Mouse (Mus musculus): ENCODE measurements around the gene Lamb1. TPM values are rescaled to one million over a fixed set of nuclear protein-coding genes. Genes with fewer than 3 reads are reported as not detected.

The Lamb1 gene
- polyA plus RNA-seq, 1 experiment from 2014 or later, result 0.01 TPM

DNA sequence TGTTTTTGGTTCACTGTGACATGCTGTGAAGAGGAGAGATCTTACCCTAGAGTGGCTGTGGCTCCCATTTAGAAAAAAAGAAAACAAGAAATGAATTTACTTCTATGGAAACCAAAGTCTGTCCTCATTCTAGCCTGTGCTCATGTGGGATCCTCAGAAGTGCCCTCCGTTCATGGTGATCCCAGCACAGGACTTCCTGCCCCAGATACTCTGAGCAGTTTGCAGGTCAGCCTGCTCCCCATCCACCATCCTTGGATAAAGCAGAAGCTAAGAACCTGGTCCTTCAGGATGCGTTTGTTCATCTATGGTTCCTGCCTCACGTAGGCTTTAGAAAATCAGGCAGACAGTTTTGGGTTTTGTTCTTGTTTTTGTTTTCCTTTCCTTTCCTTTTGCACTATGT, 3.3 kb downstream of the Lamb1 start:
- 76% methylated on average over 3 of the region's 3 CpGs for WGBS (ENCODE audit: missing documents)

DNA sequence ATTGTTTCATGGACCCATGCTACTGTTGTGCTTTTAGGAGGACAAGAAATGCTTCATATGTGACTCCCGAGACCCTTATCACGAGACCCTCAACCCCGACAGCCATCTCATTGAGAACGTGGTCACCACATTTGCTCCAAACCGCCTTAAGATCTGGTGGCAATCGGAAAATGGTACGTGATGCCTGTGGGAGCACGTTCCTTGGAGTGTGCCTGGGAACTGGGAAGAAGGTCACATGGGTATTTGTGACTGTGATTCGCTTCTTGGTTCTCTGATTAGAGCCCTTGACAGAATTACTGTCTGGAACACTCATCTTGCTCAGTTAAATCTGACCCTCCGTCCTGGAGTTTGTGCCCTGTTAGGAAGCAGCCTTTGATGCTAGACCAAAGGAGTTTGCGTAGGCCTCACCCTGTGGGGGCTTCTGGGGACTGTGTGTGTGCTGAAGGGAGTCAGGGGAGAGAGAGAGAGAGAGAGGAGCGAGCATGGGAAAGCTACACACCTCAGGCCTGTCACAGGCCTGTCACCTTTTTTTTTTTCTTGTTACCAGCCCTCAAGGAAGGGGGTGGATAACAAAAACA, 4.1 kb downstream of the Lamb1 start:
- WGBS (ENCODE audit: missing documents), result 83% methylated on average over 12 of the region's 12 CpGs
- no peak overlapping the region for H3K4me3 ChIP-seq (ENCODE audit: inconsistent target)
- no peaks in the 10 kb centered on the region for H3K36me3 ChIP-seq (ENCODE audit: inconsistent target)
- H3K27ac ChIP-seq, result no peak overlapping the region
- no peaks in the 10 kb centered on the region for H3K79me2 ChIP-seq (ENCODE audit: inconsistent target)

More for the DNA sequence above, 3.3 kb downstream of the Lamb1 start:
- no peaks in the 10 kb centered on the region for H3K36me3 ChIP-seq (ENCODE audit: inconsistent target)
- H3K4me3 ChIP-seq (ENCODE audit: inconsistent target), result no peak overlapping the region
- H3K79me2 ChIP-seq (ENCODE audit: inconsistent target), result no peaks in the 10 kb centered on the region
- no peak overlapping the region for H3K27ac ChIP-seq

DNA sequence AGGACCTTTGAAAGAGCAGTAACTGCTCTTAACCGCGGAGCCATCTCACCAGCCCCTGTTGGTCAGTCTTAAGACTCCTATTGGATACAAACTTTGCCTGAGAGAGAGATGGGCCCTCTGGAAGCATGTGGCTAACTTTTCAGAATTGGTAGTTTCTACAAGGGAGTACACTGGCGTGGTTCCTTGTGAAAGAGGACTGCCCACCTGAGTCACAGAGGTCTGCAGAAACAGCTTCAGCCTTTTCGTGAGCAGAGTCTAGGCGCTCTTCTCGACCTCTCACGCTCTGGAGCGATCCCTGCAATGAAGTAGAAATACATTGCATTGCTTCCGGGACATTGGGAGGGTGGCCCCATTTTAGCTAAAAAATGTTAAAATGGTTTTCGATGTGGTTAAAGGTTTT, 5.3 kb downstream of the Lamb1 start:
- 95% methylated on average over 10 of the region's 10 CpGs for WGBS (ENCODE audit: missing documents)
- H3K36me3 ChIP-seq (ENCODE audit: inconsistent target), result no peaks in the 10 kb centered on the region
- no peak overlapping the region for H3K27ac ChIP-seq

DNA sequence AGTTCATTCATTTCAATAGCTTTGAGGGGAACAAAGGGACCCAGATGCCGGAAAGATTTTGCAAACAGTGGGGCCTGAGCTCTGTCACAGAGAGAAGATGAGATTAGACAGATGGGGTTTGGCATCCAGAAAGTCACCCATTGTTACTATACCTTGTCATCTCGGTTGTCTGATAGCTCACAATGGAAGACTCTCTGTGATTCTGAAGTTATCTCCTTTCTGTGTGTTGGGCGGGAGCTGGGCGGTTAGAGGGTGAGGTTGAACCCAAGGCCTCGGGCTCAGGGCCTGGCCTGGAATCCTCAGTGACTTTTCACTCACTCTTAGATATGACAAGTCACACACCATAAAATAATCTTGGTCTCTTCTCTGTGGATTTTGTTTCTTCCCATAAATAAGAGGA, 5.7 kb downstream of the Lamb1 start:
- 81% methylated on average over 5 of the region's 5 CpGs for WGBS (ENCODE audit: missing documents)
- Histone ChIP-seq H3K36me3 (ENCODE audit: inconsistent target) (no peaks in the 10 kb centered on the region), H3K79me2 (ENCODE audit: inconsistent target) (no peaks in the 10 kb centered on the region), H3K4me3 (ENCODE audit: inconsistent target) (no peak overlapping the region), H3K27ac (no peak overlapping the region)

More for the DNA sequence above, 5.3 kb downstream of the Lamb1 start:
- Histone ChIP-seq H3K79me2 (ENCODE audit: inconsistent target) (no peaks in the 10 kb centered on the region), H3K4me3 (ENCODE audit: inconsistent target) (no peak overlapping the region)

DNA sequence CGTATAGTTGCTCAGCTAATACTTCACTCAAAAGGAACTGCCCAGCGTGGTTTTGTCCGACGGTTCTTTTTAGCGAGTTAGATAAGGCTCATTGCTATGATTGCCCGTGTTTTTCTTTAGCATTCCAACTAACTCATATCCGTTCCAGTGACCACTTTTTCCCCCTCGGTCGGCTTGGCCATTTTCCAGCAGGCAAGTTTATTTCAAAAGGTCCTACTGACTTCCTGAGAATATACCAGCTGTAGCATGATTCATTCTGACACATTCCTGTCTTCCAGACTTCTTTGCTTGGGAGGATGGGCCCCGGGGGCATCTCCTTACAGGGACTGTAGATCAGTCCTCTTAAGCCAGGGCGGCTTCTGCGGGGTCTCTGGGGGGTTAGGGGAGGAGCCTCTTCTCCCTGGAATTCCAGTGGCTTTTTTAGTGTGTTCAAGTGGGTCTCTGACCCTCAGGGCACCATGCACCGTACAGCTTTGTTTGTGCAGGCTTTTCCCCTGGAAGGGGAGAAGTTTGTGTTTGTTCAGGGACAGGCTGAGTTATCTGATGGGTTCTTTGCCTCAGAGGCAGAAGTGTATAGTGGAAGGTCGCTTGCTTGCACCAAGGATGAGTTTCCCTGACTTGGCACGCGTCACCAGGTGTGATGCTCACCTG, 6.5 kb downstream of the Lamb1 start:
- Histone ChIP-seq H3K27ac (no peak overlapping the region), H3K4me3 (ENCODE audit: inconsistent target) (no peak overlapping the region), H3K36me3 (ENCODE audit: inconsistent target) (no peaks in the 10 kb centered on the region), H3K79me2 (ENCODE audit: inconsistent target) (no peaks in the 10 kb centered on the region)
- WGBS (ENCODE audit: missing documents), result 20% methylated on average over 16 of the region's 16 CpGs

DNA sequence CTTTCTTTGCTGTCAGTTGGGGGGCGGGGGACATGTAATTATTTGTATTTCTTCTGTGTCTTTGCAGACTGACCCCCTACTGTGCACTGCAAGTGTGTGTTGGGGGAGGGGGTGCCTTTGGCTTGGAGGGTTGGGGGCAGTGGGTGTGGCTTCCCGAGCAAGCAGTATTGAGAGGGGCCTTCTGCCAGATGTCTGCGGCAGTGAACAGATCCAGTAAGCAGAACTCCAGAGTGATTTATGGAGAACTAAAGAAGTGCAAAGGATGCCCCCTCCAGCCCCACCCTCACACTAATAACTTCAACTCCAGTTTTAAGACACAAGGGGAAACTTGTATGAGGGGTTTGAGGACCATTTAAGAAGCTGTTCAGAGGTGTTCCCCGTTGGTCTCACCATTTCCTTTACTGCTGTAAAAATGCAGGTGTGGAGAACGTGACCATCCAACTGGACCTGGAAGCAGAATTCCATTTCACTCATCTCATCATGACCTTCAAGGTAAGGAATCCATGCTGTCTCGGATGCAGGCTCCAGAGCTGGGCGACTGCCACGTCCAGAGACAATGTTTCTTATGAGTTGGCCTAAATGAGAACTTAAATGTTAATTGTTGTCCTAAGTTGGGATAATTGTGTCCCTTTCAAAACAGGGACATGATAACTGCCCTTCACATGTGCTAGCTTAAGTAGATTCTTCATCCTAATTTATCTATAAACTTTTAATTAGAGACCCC, 7.1 kb downstream of the Lamb1 start:
- no peaks in the 10 kb centered on the region for H3K36me3 ChIP-seq (ENCODE audit: inconsistent target)
- H3K79me2 ChIP-seq (ENCODE audit: inconsistent target), result no peaks in the 10 kb centered on the region
- no peak overlapping the region for H3K4me3 ChIP-seq (ENCODE audit: inconsistent target)
- WGBS (ENCODE audit: missing documents), result 67% methylated on average over 8 of the region's 8 CpGs
- no peak overlapping the region for H3K27ac ChIP-seq

DNA sequence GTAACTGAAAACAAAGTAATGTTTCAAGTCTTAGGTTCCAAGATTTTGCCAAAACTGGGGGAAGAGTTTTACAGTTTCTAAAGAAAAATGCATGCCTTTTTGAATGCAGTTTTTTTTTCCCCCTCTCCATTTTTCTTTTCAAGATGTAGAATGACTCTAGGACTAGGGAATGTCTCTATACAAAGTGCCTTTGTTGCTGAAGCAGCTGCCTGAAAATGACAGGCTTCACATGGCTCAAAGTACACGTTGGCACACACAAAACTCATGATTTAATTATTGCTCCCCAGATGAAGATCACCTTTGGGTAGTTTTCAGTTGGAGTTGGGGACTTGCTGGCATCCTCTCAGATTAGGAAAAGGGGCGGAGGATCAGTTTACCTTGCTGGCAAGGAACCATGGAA, 7.8 kb downstream of the Lamb1 start:
- no peaks in the 10 kb centered on the region for H3K79me2 ChIP-seq (ENCODE audit: inconsistent target)
- 95% methylated on average over 2 of the region's 2 CpGs for WGBS (ENCODE audit: missing documents)

DNA sequence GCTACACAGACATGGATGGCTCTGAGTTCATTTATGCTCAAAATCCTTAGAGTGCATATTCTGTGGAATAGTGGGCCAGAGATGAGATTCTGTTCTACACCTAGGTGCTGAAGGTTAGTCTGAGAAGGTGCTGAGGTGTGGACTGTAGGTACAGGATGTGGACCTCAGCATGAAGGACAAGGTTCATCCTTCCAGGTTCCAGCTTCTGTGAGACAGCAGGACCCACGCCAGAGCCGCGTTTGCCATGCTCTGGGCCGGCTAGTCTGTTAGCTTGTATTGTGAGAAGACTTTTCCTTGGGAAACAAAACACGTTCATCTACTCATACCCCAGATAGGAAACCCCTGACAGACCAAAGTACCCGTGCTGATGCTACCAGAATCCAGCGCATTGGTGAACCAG, 8.6 kb downstream of the Lamb1 start:
- H3K27ac ChIP-seq, result no peak overlapping the region
- H3K36me3 ChIP-seq (ENCODE audit: inconsistent target), result no peaks in the 10 kb centered on the region
- no peak overlapping the region for H3K4me3 ChIP-seq (ENCODE audit: inconsistent target)
- WGBS (ENCODE audit: missing documents), result 87% methylated on average over 7 of the region's 7 CpGs
- no peaks in the 10 kb centered on the region for H3K79me2 ChIP-seq (ENCODE audit: inconsistent target)

More for the DNA sequence above, 7.8 kb downstream of the Lamb1 start:
- H3K4me3 ChIP-seq (ENCODE audit: inconsistent target), result no peak overlapping the region
- H3K36me3 ChIP-seq (ENCODE audit: inconsistent target), result no peaks in the 10 kb centered on the region
- H3K27ac ChIP-seq, result no peak overlapping the region

DNA sequence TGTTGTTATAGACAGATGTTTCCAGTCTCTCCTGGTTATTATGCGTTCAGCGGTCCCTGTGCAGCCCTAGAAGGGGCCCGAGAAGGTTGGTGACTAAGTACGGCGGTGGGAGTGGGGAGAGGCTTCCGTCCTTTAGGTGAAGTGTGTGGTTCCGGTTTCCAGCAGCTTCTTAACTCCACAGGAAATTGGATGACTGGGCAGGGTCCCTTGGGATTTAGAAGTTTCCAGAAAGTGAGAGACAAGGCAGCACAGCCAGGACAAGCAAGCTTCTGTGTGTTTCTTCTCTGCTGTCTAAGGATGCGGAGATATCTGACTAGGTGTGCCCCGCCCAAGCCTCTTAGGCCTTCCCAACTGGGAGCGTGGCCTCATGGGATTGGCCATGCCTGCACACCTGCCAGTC, 10.4 kb downstream of the Lamb1 start:
- no peaks in the 10 kb centered on the region for H3K79me2 ChIP-seq (ENCODE audit: inconsistent target)
- 84% methylated on average over 10 of the region's 10 CpGs for WGBS (ENCODE audit: missing documents)
- H3K4me3 ChIP-seq (ENCODE audit: inconsistent target), result no peak overlapping the region
- H3K36me3 ChIP-seq (ENCODE audit: inconsistent target), result no peaks in the 10 kb centered on the region
- no peak overlapping the region for H3K27ac ChIP-seq

DNA sequence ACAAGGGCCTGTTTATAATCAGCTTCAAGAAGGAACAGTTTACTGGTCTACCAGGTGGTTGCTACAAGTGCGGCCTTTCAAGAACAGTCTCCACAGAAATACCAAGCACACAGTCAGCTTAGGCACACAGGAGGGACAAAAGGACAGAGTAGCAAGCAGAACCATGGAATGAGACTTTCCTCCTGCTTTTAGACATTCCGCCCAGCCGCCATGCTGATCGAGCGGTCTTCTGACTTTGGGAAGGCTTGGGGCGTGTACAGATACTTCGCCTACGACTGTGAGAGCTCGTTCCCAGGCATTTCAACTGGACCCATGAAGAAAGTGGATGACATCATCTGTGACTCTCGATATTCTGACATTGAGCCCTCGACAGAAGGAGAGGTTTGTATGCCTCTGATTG, 13.2 kb downstream of the Lamb1 start:
- H3K36me3 ChIP-seq (ENCODE audit: inconsistent target), result no peaks in the 10 kb centered on the region
- WGBS (ENCODE audit: missing documents), result 89% methylated on average over 11 of the region's 11 CpGs
- H3K27ac ChIP-seq, result no peak overlapping the region
- no peaks in the 10 kb centered on the region for H3K79me2 ChIP-seq (ENCODE audit: inconsistent target)
- H3K4me3 ChIP-seq (ENCODE audit: inconsistent target), result no peak overlapping the region

DNA sequence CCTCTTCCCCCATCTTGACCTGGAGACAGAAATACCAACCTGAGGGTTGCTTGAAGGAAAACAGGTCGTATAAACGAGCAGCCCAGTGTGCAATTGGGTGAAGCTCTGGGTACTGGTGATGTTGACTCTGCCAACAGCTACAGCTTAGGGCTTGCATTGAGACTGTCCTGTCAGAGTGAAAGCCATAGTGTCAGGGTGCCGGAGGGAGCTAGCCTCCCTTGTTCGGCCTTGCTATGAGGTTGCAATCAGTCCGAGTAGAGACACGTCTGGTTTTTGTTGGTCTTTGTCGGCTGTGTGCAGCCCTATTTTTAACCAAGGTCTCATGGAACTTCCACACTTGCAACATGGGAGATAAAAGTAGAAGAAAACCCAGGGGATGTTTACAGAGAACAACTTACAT, 15.3 kb downstream of the Lamb1 start:
- whole genome bisulfite sequencing (ENCODE audit: missing documents), result 88% methylated on average over 7 of the region's 7 CpGs

DNA sequence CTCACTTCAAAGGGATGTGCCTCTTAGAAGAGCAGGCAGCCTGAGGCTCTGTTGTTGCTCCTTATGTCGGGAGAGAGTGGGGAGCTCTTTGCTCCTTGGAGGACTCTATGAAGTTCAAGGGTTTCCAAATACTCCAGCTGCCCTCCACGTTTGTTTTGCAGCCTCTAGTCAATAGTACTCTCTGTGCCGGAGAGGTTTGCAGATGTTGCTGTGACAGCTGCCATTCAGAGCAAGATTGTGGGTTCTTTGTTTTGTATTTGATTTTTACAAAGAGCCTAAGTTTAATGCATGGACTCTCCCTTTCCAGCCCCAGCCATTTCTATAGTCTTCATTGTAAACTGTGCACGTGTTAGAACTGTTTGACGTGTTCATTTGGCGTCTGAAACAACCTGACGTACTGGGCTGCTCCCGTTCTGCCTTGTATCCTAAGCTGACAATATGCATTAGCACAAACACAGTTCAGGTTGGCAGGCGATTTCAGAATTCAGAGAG, 16.1 kb downstream of the Lamb1 start:
- Histone ChIP-seq H3K36me3 (ENCODE audit: inconsistent target) (no peaks in the 10 kb centered on the region), H3K79me2 (ENCODE audit: inconsistent target) (no peaks in the 10 kb centered on the region), H3K4me3 (ENCODE audit: inconsistent target) (no peak overlapping the region), H3K27ac (no peak overlapping the region)
- 85% methylated on average over 9 of the region's 9 CpGs for WGBS (ENCODE audit: missing documents)

More for the DNA sequence above, 15.3 kb downstream of the Lamb1 start:
- no peaks in the 10 kb centered on the region for H3K36me3 ChIP-seq (ENCODE audit: inconsistent target)
- no peak overlapping the region for H3K4me3 ChIP-seq (ENCODE audit: inconsistent target)
- no peaks in the 10 kb centered on the region for H3K79me2 ChIP-seq (ENCODE audit: inconsistent target)
- no peak overlapping the region for H3K27ac ChIP-seq

DNA sequence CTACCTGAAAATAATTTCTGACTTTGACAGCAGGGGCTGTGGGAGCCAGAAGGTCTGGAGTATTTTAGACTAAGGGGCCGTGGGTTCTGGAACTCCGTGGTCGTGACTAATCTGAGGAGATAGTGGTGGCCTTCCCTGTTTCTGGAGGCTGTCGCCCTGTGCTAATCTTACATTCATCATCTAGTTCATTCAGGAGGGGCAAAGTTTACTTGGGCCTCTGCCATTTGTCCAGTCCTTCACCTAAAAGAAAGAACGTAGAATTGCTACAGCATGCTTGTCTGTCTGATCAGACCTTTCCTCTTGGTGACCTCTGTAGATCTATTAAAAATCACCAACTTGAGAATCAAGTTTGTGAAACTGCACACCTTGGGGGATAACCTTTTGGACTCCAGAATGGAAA, 17.2 kb downstream of the Lamb1 start:
- H3K36me3 ChIP-seq (ENCODE audit: inconsistent target), result no peaks in the 10 kb centered on the region
- no peaks in the 10 kb centered on the region for H3K79me2 ChIP-seq (ENCODE audit: inconsistent target)
- 89% methylated on average over 5 of the region's 5 CpGs for WGBS (ENCODE audit: missing documents)
- H3K27ac ChIP-seq, result no peak overlapping the region
- no peak overlapping the region for H3K4me3 ChIP-seq (ENCODE audit: inconsistent target)

DNA sequence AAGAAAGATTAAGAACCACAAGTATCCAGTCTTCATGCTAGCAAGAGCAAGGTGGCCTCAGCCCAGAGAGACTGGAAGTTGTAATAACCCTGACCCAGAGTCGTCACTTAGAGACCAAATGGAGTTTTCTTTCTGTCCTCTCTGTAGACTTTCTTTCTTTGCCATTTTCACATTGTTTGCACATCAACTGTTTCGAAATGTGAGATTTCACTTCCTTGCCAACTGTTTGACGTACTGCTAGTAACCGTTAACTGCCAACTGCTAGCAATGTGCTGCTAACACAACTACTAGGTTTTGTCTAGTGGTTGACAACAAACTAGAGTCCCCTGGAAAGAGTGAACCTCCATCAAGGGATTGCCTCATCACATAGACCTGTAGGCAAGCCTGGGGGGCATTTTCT, 18.1 kb downstream of the Lamb1 start:
- Histone ChIP-seq H3K79me2 (ENCODE audit: inconsistent target) (no peaks in the 10 kb centered on the region), H3K27ac (no peak overlapping the region), H3K36me3 (ENCODE audit: inconsistent target) (no peaks in the 10 kb centered on the region), H3K4me3 (ENCODE audit: inconsistent target) (no peak overlapping the region)
- 73% methylated on average over 4 of the region's 4 CpGs for WGBS (ENCODE audit: missing documents)

DNA sequence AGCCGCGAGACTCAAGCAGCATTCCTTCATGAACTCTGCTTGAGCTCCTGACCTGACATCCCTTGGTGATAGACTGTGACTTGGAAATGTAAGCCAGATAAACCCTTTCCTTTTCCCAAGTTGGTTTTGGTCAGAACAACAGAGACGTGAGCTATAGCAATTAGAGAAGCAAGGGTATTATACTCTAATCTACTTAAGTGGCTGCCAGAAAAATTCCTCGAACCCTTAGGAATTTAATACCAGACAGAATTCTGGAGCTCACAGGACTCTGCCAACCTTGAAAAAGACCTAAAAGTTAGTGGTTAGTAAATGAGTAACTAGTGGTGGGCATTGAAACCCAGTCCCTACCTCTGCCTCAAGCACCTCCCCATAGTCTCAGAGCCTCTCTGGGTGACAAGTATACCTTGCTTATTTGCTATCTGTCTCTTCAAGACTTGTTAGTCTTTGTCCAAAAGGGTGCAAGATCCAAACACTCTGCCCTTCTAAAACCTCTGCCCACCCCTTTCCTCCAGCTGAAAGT, 18.6 kb downstream of the Lamb1 start:
- 98% methylated on average over 4 of the region's 4 CpGs for WGBS (ENCODE audit: missing documents)

More for the DNA sequence above, 18.6 kb downstream of the Lamb1 start:
- Histone ChIP-seq H3K79me2 (ENCODE audit: inconsistent target) (no peaks in the 10 kb centered on the region), H3K27ac (no peak overlapping the region), H3K4me3 (ENCODE audit: inconsistent target) (no peak overlapping the region), H3K36me3 (ENCODE audit: inconsistent target) (no peaks in the 10 kb centered on the region)
